Mouse (Mus musculus) NIH3T3 (cell line): ENCODE measurements at regions not wholly inside any gene's neighbourhood (a gene's known extent, or its start where the extent isn't known, plus 50 kb on each side); places are given as distances from the start of the nearest gene placed in this dataset.

Experiments used
- DNase-seq: peaks from one replicate; pipeline ENCODE4 v3.0.0-alpha.2; 2012; ENCODE audit warnings: low read depth

GRCm38 (mm10) chr4:150725443-150726135 is 73.6 kb upstream of the Slc45a1 start:
- no peak for DNase-seq

- peak; percentile 76 for DNase-seq
Measured at GRCm38 (mm10) chr4:150724823-150725222, 72.8 kb upstream of the Slc45a1 start.

- no peak for DNase-seq
Measured at GRCm38 (mm10) chr4:150721619-150722283, 69.8 kb upstream of the Slc45a1 start.

- no peak for DNase-seq
Measured at GRCm38 (mm10) chr4:150717866-150718265, 65.9 kb upstream of the Slc45a1 start.

- no peak for DNase-seq
Measured at GRCm38 (mm10) chr4:150715051-150715450, 63.1 kb upstream of the Slc45a1 start.

GRCm38 (mm10) chr4:150713291-150713690 is 61.3 kb upstream of the Slc45a1 start:
- DNase-seq = no peak

- no peak for DNase-seq
Measured at GRCm38 (mm10) chr4:150712856-150713255, 60.9 kb upstream of the Slc45a1 start.

- no peak for DNase-seq
Measured at GRCm38 (mm10) chr4:150711646-150712045, 59.7 kb upstream of the Slc45a1 start.

GRCm38 (mm10) chr4:150709391-150710130 is 57.6 kb upstream of the Slc45a1 start:
- no peak for DNase-seq

GRCm38 (mm10) chr4:150708572-150708984 is 56.6 kb upstream of the Slc45a1 start:
- peak; percentile 72 for DNase-seq

GRCm38 (mm10) chr4:150707725-150708571 is 56.0 kb upstream of the Slc45a1 start:
- DNase-seq = peak; percentile 77

GRCm38 (mm10) chr4:150706793-150707724 is 55.1 kb upstream of the Slc45a1 start:
- peak; percentile 84 for DNase-seq

GRCm38 (mm10) chr4:150706291-150706690 is 54.3 kb upstream of the Slc45a1 start:
- no peak for DNase-seq

GRCm38 (mm10) chr4:150703266-150703665 is 51.3 kb upstream of the Slc45a1 start:
- no peak for DNase-seq
